12 mouse cellular contexts compared by ENCODE assay signal in the genomic region with DNA sequence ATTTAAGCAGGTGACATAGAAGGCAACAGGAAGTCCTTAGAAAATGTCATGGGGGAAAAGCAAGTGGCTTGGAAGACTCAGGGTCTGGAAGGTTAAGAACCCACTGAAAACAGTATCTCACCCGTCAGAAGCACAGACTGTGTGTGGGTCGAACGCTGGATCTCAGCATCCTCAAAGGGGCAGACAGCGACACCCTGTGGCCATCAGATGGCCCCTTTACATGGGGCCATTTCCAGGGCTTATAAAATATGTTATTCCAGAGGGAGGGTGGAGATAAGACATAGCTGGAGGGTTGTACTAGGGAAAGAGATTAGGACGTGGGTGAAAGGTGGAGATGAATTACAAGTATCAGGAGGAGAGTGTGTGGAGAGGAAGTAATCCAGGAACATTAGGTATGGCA. TPM values are rescaled to one million over a fixed set of nuclear protein-coding genes. Genes with fewer than 3 reads are reported as not detected.
DNase-seq lines count a peak whose midpoint lies in the region; TF ChIP-seq lines count a peak whose summit lies in the region.
"Had no signal": no experiment of that assay in that cellular context is flagged by ENCODE, and none has a peak within 500 bp of the region (broad histone marks: within the 10 kb centered on the region; RNA-seq: fewer than 3 reads in every experiment).

No protein-coding gene starts in this region.

- H3K27ac ChIP-seq in kidney, adult 2 months (ENCODE audit: insufficient read depth, low read depth, low read length) = no peak overlapping the region
- H3K27ac ChIP-seq: embryonic facial prominence, embryonic 12.5 days had no signal

- TF ChIP-seq POLR2A in kidney, adult 2 months (IDR thresholded peaks at IDR 0.05; ENCODE audit: low read depth, low read length) = no peak

- H3K4me3 ChIP-seq in kidney, adult 2 months (ENCODE audit: insufficient read depth, low read depth, low read length) = no peak overlapping the region
- H3K4me3 ChIP-seq: embryonic facial prominence, embryonic 12.5 days; megakaryocyte, embryonic 14.5 days had no signal

- WGBS in kidney, adult 2 months = 23% methylated on average over 5 of the region's 5 CpGs

- DNase-seq in kidney, adult 2 months = no peak
- DNase-seq in kidney, adult 11 months = no peak
- peak; percentile 28 for DNase-seq in A20 (ENCODE audit: low read depth, low spot score)
- DNase-seq in NIH3T3 (ENCODE audit: low read depth) = peak; percentile 37
- DNase-seq in embryo, embryonic 11 days = peak; percentile 47
- DNase-seq in spleen, postnatal 4 days (ENCODE audit: low spot score in 2 of 2) = no peak
- DNase-seq in testis, postnatal 10 days (ENCODE audit: low spot score) = no peak
- DNase-seq in T-cell, adult 2 months (ENCODE audit: low spot score) = no peak

- no peaks in the 10 kb centered on the region for H3K36me3 ChIP-seq in kidney, adult 2 months (ENCODE audit: control insufficient read depth, insufficient read depth, low read length)
- H3K36me3 ChIP-seq: embryonic facial prominence, embryonic 12.5 days had no signal

- H3K4me1 ChIP-seq in kidney, adult 2 months (ENCODE audit: control insufficient read depth, insufficient read depth, low read length) = no peaks in the 10 kb centered on the region
- H3K4me1 ChIP-seq: embryonic facial prominence, embryonic 12.5 days; megakaryocyte, embryonic 14.5 days had no signal

- H3K27me3 ChIP-seq in kidney, adult 2 months (replicated peaks; ENCODE audit: control insufficient read depth, insufficient read depth, low read length) = no peaks in the 10 kb centered on the region
- H3K27me3 ChIP-seq: embryonic facial prominence, embryonic 12.5 days had no signal

- TF ChIP-seq CTCF in kidney, adult 2 months (conservative IDR thresholded peaks at IDR 0.05; ENCODE audit: insufficient read depth, insufficient read length, low read depth, low read length) = peak; percentile 40; the same call in 1 of the 2 replicates

RNA-seq across cellular contexts. Expression of a gene that starts 0.9 kb away (rescaled TPM):
- not detected in 2 replicates for polyA plus RNA-seq in kidney, adult 2 months (2012; rRNA removed)
- polyA plus RNA-seq: embryonic facial prominence, embryonic 12.5 days; intestine, embryonic 14.5 days; stomach, embryonic 16.5 days had no signal

RNA-seq across cellular contexts. Expression of a gene that starts 16.2 kb away (rescaled TPM):
- not detected in 2 replicates for polyA plus RNA-seq in kidney, adult 2 months (2012; rRNA removed)
- polyA plus RNA-seq: embryonic facial prominence, embryonic 12.5 days; intestine, embryonic 14.5 days; stomach, embryonic 16.5 days had no signal

RNA-seq across cellular contexts. Expression of a gene that starts 24.0 kb away (rescaled TPM):
- 3.6 and 3.7 TPM in 2 replicates for polyA plus RNA-seq in kidney, adult 2 months (2012; rRNA removed)

RNA-seq across cellular contexts. Expression of a gene that starts 24.8 kb away (rescaled TPM):
- not detected in 2 replicates for polyA plus RNA-seq in kidney, adult 2 months (2012; rRNA removed)
- polyA plus RNA-seq: embryonic facial prominence, embryonic 12.5 days; intestine, embryonic 14.5 days; stomach, embryonic 16.5 days had no signal

RNA-seq across cellular contexts. Expression of a gene that starts 37.3 kb away (rescaled TPM):
- polyA plus RNA-seq in kidney, adult 2 months (2012; rRNA removed) = not detected in 2 replicates
- polyA plus RNA-seq: embryonic facial prominence, embryonic 12.5 days; intestine, embryonic 14.5 days; stomach, embryonic 16.5 days had no signal

Comparison
In these comparisons a context has a peak if more than half of its experiments do, and no peak if none do; other contexts are left out.
1. DNase-seq: peak in A20 (single experiment), NIH3T3 (single experiment) and embryo, embryonic 11 days (single experiment); none in kidney, adult 2 months (single experiment), kidney, adult 11 months (single experiment), spleen, postnatal 4 days (0 of 2), testis, postnatal 10 days (single experiment) and T-cell, adult 2 months (single experiment).